Mouse (Mus musculus) left cerebral cortex, adult 8-10 months (tissue): ENCODE results near the gene Tmem242. TPM values are rescaled to one million over a fixed set of nuclear protein-coding genes. Genes with fewer than 3 reads are reported as not detected.
"Not testable (repeated sequence)": the region's sequence is repeated elsewhere in the genome, so short reads cannot be mapped to it uniquely, and the experiment has no call there.

Source experiments
- DNase-seq, 2 experiments: peaks; one replicate each; pipeline ENCODE4 v3.0.0; 2022; ENCODE audit warnings: low spot score in 2 of 2
- total RNA-seq, 4 experiments: library from RNA; stranded (reverse); gene quantifications; 2 replicates each; pipeline ENCODE4 v1.2.4; 2022

The Tmem242 gene
- 10 to 100 TPM; 81.6 to 92.9 (median 86.8) TPM for total RNA-seq

GRCm38 (mm10) chr17:5440159-5440971 is at the start of gene Tmem242:
Tmem242 (minus strand) TSS chr17:5440259.
- peak; percentile 70 to 94 for DNase-seq

- DNase-seq = no peak
Measured at GRCm38 (mm10) chr17:5488156-5488555, 48.1 kb upstream of the Tmem242 start.

GRCm38 (mm10) chr17:5484663-5485062 is 44.6 kb upstream of the Tmem242 start:
- DNase-seq = no peak

GRCm38 (mm10) chr17:5483456-5483855 is 43.4 kb upstream of the Tmem242 start:
- no peak for DNase-seq

- DNase-seq = no peak
Measured at GRCm38 (mm10) chr17:5475960-5476725, 36.1 kb upstream of the Tmem242 start.

- DNase-seq = no peak
Measured at GRCm38 (mm10) chr17:5472268-5472667, 32.2 kb upstream of the Tmem242 start.

GRCm38 (mm10) chr17:5467177-5467576 is 27.1 kb upstream of the Tmem242 start:
- no peak for DNase-seq

- DNase-seq = no peak
Measured at GRCm38 (mm10) chr17:5466736-5467135, 26.7 kb upstream of the Tmem242 start.

GRCm38 (mm10) chr17:5463912-5464311 is 23.9 kb upstream of the Tmem242 start:
- DNase-seq = no peak

GRCm38 (mm10) chr17:5453657-5454056 is 13.6 kb upstream of the Tmem242 start:
- DNase-seq = no peak

GRCm38 (mm10) chr17:5443751-5444150 is 3.7 kb upstream of the Tmem242 start:
- no peak for DNase-seq

- DNase-seq = no peak
Measured at GRCm38 (mm10) chr17:5443260-5443659, 3.2 kb upstream of the Tmem242 start.

GRCm38 (mm10) chr17:5442403-5442802 is 2.3 kb upstream of the Tmem242 start:
- not testable (repeated sequence) for DNase-seq

GRCm38 (mm10) chr17:5439831-5440158 is 264 bp downstream of the Tmem242 start:
- DNase-seq = no peak

- no peak for DNase-seq
Measured at GRCm38 (mm10) chr17:5429772-5430133, 10.3 kb downstream of the Tmem242 start.

GRCm38 (mm10) chr17:5429090-5429771 is 10.8 kb downstream of the Tmem242 start:
- peak; percentile 73 to 79 for DNase-seq

GRCm38 (mm10) chr17:5425204-5425603 is 14.9 kb downstream of the Tmem242 start:
- no peak for DNase-seq

- DNase-seq = no peak
Measured at GRCm38 (mm10) chr17:5424156-5424555, 15.9 kb downstream of the Tmem242 start.

GRCm38 (mm10) chr17:5421835-5422234 is 18.2 kb downstream of the Tmem242 start:
- DNase-seq = no peak

- no peak for DNase-seq
Measured at GRCm38 (mm10) chr17:5419771-5420518, 20.1 kb downstream of the Tmem242 start.

GRCm38 (mm10) chr17:5419056-5419455 is 21.0 kb downstream of the Tmem242 start:
- DNase-seq = no peak
